Mouse (Mus musculus) liver, embryonic 13.5 days (tissue): ENCODE data around the gene Ctrb1. TPM values are rescaled to one million over a fixed set of nuclear protein-coding genes. Genes with fewer than 3 reads are reported as not detected.

ENCODE experiments used
- ATAC-seq: fragments of 200-750 bp; cut with Nextera tagmentation; 2 replicates; pipeline ENCODE4 v1.8.0; 2017; ENCODE audit warnings: low read depth, mild to moderate bottlenecking, moderate number of reproducible peaks, moderate library complexity
- DNase-seq: peaks from one replicate; pipeline ENCODE4 v3.0.0; 2022
- H3K27ac ChIP-seq: fragments of 300-500 bp; sonication (generic); 2 replicates; pipeline ENCODE4 v1.5.1; 2015; ENCODE audit warnings: moderate library complexity, mild to moderate bottlenecking, inconsistent platforms
- H3K27me3 ChIP-seq: fragments of 300-500 bp; sonication (generic); 2 replicates; pipeline ENCODE4 v1.6.1; 2015; ENCODE audit warnings: mild to moderate bottlenecking, inconsistent platforms
- H3K36me3 ChIP-seq: fragments of 300-500 bp; sonication (generic); 2 replicates; pipeline ENCODE4 v1.6.1; 2015; ENCODE audit warnings: mild to moderate bottlenecking, inconsistent platforms
- H3K4me1 ChIP-seq: fragments of 300-500 bp; sonication (generic); replicated peaks from 2 replicates; pipeline ENCODE4 v1.6.1; 2015; ENCODE audit warnings: inconsistent platforms
- H3K4me2 ChIP-seq: fragments of 300-500 bp; sonication (generic); 2 replicates; pipeline ENCODE4 v1.6.1; 2015; ENCODE audit warnings: inconsistent platforms, mild to moderate bottlenecking, moderate library complexity
- H3K4me3 ChIP-seq: fragments of 300-500 bp; sonication (generic); replicated peaks from 2 replicates; pipeline ENCODE4 v1.5.1; 2015; ENCODE audit warnings: mild to moderate bottlenecking, inconsistent platforms
- H3K9ac ChIP-seq: fragments of 300-500 bp; sonication (generic); 2 replicates; pipeline ENCODE4 v1.6.1; 2015; ENCODE audit warnings: mild to moderate bottlenecking, inconsistent platforms
- H3K9me3 ChIP-seq: fragments of 300-500 bp; sonication (generic); replicated peaks from 2 replicates; pipeline ENCODE4 v1.6.1; 2016; ENCODE audit warnings: inconsistent platforms
- WGBS: fragments of 180-500 bp; shearing (Covaris S2); methylation state at CpG from one replicate; pipeline ENCODE4 v1.1.7; 2015; ENCODE audit not compliant: insufficient replicate concordance; 5-methylcytosine and 5-hydroxymethylcytosine counted together
- polyA plus RNA-seq: library from polyadenylated mRNA; unstranded; fragments of >200 nt; fragmentation: Nextera tagmentation; extraction: Ambion mirVana; gene quantifications from 2 replicates; pipeline ENCODE4 v1.2.1, GENCODE M21; 2015

The Ctrb1 gene
- polyA plus RNA-seq, 1 experiment from 2014 or later: 1.5 TPM

DNA sequence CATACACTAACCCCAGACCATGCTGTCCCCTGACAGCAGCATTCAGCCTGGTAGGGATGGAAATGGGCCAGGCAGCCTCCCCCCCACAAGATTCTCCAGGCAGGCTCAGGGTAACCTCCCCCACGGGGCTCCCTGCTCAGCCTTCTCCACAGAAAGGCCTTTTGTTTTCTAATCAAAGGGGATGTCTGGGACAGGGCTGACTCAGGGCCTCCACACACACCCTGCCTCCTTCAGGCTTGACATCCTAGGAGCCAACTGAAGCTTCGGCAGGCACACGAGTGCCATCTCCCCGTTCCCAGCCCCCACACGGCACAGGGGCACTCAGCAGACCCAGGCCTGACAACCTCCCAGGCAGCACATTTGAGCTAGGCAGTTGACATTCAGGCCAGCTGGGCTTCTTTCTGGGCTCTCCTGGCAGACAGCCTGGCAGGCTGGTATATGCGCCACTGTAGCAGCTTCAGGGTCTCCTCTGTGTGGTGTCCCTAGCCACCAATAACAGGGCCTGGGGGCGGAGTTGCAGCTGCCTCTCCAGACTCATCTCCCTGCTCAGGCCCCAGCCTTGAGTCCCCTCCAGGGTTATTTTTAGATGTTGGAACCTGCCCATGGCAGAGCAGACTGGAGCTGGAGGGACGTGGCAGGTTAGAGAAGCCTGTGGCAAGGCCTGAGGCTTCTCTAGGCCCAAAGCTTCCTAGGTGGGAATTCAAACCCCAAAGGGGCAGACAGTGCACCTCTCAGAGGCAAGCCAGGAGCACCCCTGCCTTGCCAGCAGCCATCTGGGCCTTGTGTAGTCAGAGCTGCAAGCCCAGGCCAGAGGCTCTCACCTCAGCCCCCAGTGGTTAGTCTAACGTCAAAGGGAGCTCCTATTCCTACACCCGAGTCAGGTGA lies 26.0 kb upstream of the Ctrb1 start:
- H3K36me3 ChIP-seq: peaks cover 32% of the 10 kb centered on the region
- no peak for DNase-seq

GRCm38 (mm10) chr8:111715514-111715913 lies 24.7 kb upstream of the Ctrb1 start:
- Histone ChIP-seq H3K27me3 (0 out of 2 replicates have a peak, but pooled peaks cover 2% of the 10 kb centered on the region), H3K27ac (no peak overlapping the region), H3K4me3 (no peak overlapping the region), H3K4me2 (no peak overlapping the region), H3K36me3 (peaks cover 37% of the 10 kb centered on the region), H3K4me1 (peaks cover 21% of the 10 kb centered on the region), H3K9ac (no peak overlapping the region), H3K9me3 (no peaks in the 10 kb centered on the region)
- no peak for ATAC-seq
- DNase-seq: no peak
- WGBS: 76% methylated on average over 13 of the region's 13 CpGs

More for the DNA sequence above, 26.0 kb upstream of the Ctrb1 start:
- H3K4me2 ChIP-seq: 0 out of 2 replicates have a peak overlapping the region, but pooled peaks have one; percentile 13
- WGBS: 55% methylated on average over 10 of the region's 10 CpGs
- H3K27me3 ChIP-seq: 0 out of 2 replicates have a peak, but pooled peaks cover 2% of the 10 kb centered on the region
- H3K4me1 ChIP-seq: peaks cover 21% of the 10 kb centered on the region
- H3K27ac ChIP-seq: peak overlapping the region; percentile 66
- H3K4me3 ChIP-seq: no peak overlapping the region
- peak overlapping the region; percentile 22; the same call in 1 of the 2 replicates for H3K9ac ChIP-seq
- peak; percentile 25; the same call in 1 of the 2 replicates for ATAC-seq
- H3K9me3 ChIP-seq: no peaks in the 10 kb centered on the region

DNA sequence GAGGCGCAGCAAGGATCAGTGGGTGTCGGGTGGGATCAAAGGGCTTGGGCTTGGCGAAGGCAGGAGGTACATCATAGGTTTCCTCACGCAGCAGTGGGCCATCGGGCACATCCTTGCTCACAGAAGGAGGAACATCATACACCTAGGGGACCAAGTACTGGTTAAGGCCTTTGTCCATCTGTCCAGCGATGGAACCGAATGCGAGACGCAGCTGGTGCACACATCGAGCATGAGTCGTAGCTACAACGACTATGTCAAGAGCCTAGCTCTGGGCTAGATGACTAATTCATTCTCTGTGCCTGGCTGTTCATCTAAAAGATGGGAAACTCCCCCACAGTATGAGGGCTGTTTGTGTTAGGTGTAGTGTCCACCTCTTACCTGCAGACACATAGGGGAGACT lies 23.5 kb upstream of the Ctrb1 start:
- Histone ChIP-seq H3K9me3 (no peaks in the 10 kb centered on the region), H3K4me3 (no peak overlapping the region), H3K27me3 (0 out of 2 replicates have a peak, but pooled peaks cover 2% of the 10 kb centered on the region), H3K36me3 (peaks cover 34% of the 10 kb centered on the region), H3K4me2 (no peak overlapping the region), H3K27ac (no peak overlapping the region), H3K9ac (no peak overlapping the region), H3K4me1 (peaks cover 26% of the 10 kb centered on the region)
- ATAC-seq: no peak
- WGBS: 86% methylated on average over 12 of the region's 12 CpGs
- DNase-seq: no peak

DNA sequence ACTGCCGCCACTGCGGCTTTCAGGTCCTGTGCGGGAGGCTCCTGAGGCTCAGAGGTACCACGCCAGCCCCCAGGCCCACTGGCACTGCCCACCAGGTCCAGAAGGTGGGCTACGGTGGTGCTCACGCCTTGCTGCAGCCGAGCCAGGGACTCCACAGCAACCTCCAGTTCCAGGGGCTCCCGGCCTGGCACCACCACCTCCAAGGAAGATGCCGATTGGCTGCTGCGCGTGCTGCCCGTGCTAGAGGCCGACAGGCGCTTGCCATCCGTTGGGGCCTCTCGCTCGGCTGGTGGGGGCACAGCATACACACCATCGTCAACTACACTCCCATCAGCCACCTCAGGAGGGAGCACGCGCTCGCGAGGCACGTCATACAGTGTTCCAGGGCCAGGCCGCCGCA lies 23.0 kb upstream of the Ctrb1 start:
- H3K4me1 ChIP-seq: peaks cover 28% of the 10 kb centered on the region
- WGBS: 85% methylated on average over 25 of the region's 25 CpGs
- no peaks in the 10 kb centered on the region for H3K9me3 ChIP-seq
- 0 out of 2 replicates have a peak, but pooled peaks cover 2% of the 10 kb centered on the region for H3K27me3 ChIP-seq
- peaks cover 34% of the 10 kb centered on the region for H3K36me3 ChIP-seq
- H3K4me3 ChIP-seq: no peak overlapping the region
- ATAC-seq (no peak), DNase-seq (no peak)
- H3K4me2 ChIP-seq: no peak overlapping the region
- H3K9ac ChIP-seq: no peak overlapping the region
- no peak overlapping the region for H3K27ac ChIP-seq

- ATAC-seq (no peak), DNase-seq (no peak)
- Histone ChIP-seq H3K27me3 (0 out of 2 replicates have a peak, but pooled peaks cover 2% of the 10 kb centered on the region), H3K9me3 (no peaks in the 10 kb centered on the region), H3K4me3 (no peak overlapping the region), H3K4me1 (peaks cover 29% of the 10 kb centered on the region), H3K27ac (no peak overlapping the region), H3K36me3 (peaks cover 34% of the 10 kb centered on the region), H3K9ac (no peak overlapping the region), H3K4me2 (no peak overlapping the region)
- 76% methylated on average over 11 of the region's 11 CpGs for WGBS
Measured at GRCm38 (mm10) chr8:111713291-111713690, 22.5 kb upstream of the Ctrb1 start.

GRCm38 (mm10) chr8:111712588-111712987 lies 21.8 kb upstream of the Ctrb1 start:
- Histone ChIP-seq H3K27me3 (0 out of 2 replicates have a peak, but pooled peaks cover 2% of the 10 kb centered on the region), H3K4me2 (no peak overlapping the region), H3K4me3 (no peak overlapping the region), H3K36me3 (peaks cover 34% of the 10 kb centered on the region), H3K9ac (no peak overlapping the region), H3K4me1 (peaks cover 22% of the 10 kb centered on the region), H3K27ac (no peak overlapping the region), H3K9me3 (no peaks in the 10 kb centered on the region)
- no peak for ATAC-seq
- 54% methylated on average over 6 of the region's 6 CpGs for WGBS
- DNase-seq: peak; percentile 34

DNA sequence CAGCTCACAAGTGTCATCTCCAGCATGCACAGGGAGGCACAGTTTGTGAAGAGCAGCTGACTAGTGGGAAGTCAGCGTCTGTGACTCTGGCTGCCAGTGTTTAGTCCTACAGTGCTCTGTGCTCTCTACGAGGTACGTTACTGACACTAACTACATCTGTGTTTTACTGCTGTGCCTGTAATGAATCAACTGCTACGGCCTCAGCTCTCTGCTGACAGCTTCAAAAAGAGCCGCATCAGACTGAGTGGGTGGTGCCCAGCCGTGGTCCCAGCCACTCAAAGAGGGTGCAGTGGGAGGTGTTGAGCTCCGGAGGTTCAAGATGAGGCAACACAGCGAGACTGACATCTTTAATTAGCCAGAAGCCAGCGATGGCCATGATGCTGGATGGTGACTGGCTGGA lies 21.3 kb upstream of the Ctrb1 start:
- Histone ChIP-seq H3K9ac (no peak overlapping the region), H3K27me3 (0 out of 2 replicates have a peak, but pooled peaks cover 2% of the 10 kb centered on the region), H3K4me2 (no peak overlapping the region), H3K4me3 (no peak overlapping the region), H3K4me1 (peaks cover 17% of the 10 kb centered on the region), H3K9me3 (no peaks in the 10 kb centered on the region), H3K27ac (no peak overlapping the region), H3K36me3 (peaks cover 34% of the 10 kb centered on the region)
- WGBS: 63% methylated on average over 9 of the region's 9 CpGs
- ATAC-seq: no peak
- no peak for DNase-seq

DNA sequence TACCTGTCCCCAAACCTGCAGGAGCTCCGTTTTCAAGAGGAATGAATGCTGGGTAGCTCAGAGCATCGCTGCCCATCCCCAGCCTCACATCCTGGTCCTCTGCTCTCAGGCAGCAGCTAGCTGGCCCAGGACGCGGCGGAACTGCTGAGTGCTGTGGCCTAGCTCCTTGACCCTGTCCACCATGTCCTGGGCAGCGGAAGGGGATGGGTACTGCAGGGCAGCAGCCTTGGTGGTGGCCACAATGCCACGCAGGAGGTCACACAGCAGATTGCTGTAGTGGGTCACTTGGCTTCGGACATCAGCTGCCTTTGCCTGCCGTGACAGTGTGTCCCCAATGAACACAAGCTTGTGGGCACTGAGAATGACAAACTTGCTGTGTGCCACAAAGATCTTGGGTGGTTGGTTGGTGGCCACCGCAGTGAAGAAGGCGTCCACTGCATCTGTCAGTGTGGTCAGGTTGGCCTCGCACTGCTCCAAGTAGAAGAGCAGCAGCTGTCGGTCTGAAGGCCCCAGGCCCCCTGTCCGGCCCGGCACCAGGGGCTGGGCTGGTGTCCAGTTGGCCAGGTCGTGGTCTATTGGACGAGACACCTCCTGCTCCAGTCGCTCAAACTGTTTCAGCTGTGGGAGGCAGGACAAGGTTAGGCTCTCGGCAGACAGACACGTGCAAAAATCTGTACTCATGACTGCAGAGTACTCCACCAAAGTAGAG lies 20.1 kb upstream of the Ctrb1 start:
- no peak overlapping the region for H3K4me3 ChIP-seq
- 77% methylated on average over 20 of the region's 20 CpGs for WGBS
- H3K4me2 ChIP-seq: no peak overlapping the region
- H3K4me1 ChIP-seq: peaks cover 9% of the 10 kb centered on the region
- DNase-seq: no peak
- H3K9me3 ChIP-seq: no peaks in the 10 kb centered on the region
- ATAC-seq: no peak
- H3K9ac ChIP-seq: no peak overlapping the region
- 0 out of 2 replicates have a peak, but pooled peaks cover 2% of the 10 kb centered on the region for H3K27me3 ChIP-seq
- no peak overlapping the region for H3K27ac ChIP-seq
- peaks cover 34% of the 10 kb centered on the region for H3K36me3 ChIP-seq

GRCm38 (mm10) chr8:111709223-111709622 lies 18.4 kb upstream of the Ctrb1 start:
- Histone ChIP-seq H3K4me2 (0 out of 2 replicates have a peak overlapping the region, but pooled peaks have one; percentile 12), H3K4me1 (peaks cover 23% of the 10 kb centered on the region), H3K27me3 (0 out of 2 replicates have a peak, but pooled peaks cover 2% of the 10 kb centered on the region), H3K4me3 (no peak overlapping the region), H3K36me3 (peaks cover 20% of the 10 kb centered on the region), H3K9ac (no peak overlapping the region), H3K27ac (peak overlapping the region; percentile 75), H3K9me3 (no peaks in the 10 kb centered on the region)
- 61% methylated on average over 1 of the region's 1 CpGs for WGBS
- ATAC-seq (0 out of 2 replicates have a peak, but pooled peaks have one; percentile 10), DNase-seq (no peak)

DNA sequence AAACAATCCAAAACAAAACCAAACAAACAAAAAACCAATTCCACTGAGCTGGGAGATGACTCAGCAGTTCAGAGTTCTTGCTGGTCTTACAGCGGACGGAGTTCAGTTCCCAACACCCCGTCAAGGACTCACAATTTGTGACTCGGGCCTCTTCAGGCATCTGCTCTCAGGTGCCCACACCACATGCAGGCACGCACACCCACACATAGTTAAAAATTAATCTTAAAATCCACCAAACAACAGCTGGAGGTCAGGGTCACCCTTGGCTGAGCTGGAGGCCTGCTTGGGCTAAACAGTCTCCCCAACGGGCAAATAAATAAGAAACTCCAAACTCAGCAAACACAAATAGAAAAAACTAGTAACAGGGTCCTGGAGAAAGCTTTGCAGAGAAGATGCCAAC lies 17.5 kb upstream of the Ctrb1 start:
- WGBS: 54% methylated on average over 6 of the region's 6 CpGs
- Histone ChIP-seq H3K27ac (peak overlapping the region; percentile 75), H3K9ac (no peak overlapping the region), H3K4me1 (peaks cover 23% of the 10 kb centered on the region), H3K4me2 (no peak overlapping the region), H3K4me3 (no peak overlapping the region), H3K9me3 (no peaks in the 10 kb centered on the region), H3K27me3 (0 out of 2 replicates have a peak, but pooled peaks cover 4% of the 10 kb centered on the region), H3K36me3 (peaks cover 11% of the 10 kb centered on the region)
- ATAC-seq (peak; percentile 39), DNase-seq (no peak)

DNA sequence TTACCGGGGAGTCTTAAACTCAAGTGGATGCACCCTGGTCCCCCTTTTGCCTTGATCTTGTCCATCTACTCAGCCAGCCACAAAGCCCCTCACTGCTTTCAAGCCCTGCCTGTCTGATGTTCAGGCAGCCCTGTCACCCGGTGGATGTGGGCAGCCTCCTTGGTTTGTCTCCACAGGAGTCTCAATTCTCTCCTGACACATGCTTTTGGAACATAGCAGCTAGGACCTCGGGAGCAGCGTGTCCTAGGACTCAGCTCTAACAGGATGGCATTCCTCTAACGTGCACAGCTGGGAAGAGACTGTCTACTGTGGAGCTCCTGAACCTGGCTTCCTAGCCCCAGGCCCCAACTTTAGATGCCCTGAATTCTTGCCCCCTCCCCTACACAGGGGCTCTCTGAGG lies 14.9 kb upstream of the Ctrb1 start:
- H3K27me3 ChIP-seq: 0 out of 2 replicates have a peak, but pooled peaks cover 5% of the 10 kb centered on the region
- no peaks in the 10 kb centered on the region for H3K9me3 ChIP-seq
- no peak overlapping the region for H3K27ac ChIP-seq
- DNase-seq (no peak), ATAC-seq (no peak)
- no peak overlapping the region for H3K9ac ChIP-seq
- no peak overlapping the region for H3K4me3 ChIP-seq
- peaks cover 3% of the 10 kb centered on the region for H3K36me3 ChIP-seq
- 59% methylated on average over 5 of the region's 5 CpGs for WGBS
- no peak overlapping the region for H3K4me2 ChIP-seq
- H3K4me1 ChIP-seq: peaks cover 23% of the 10 kb centered on the region
